Mouse (Mus musculus) limb, embryonic 10.5 days (tissue): ENCODE results near the gene Nepro. TPM values are rescaled to one million over a fixed set of nuclear protein-coding genes. Genes with fewer than 3 reads are reported as not detected.
A peak's percentile ranks its signal among the peaks of the same experiment; 100 is the strongest.

Experiments
- DNase-seq: peaks from one replicate; pipeline ENCODE4 v3.0.0-alpha.2; 2017; ENCODE audit warnings: low spot score
- H3K27ac ChIP-seq: fragments of 300-500 bp; sonication (generic); 2 replicates; pipeline ENCODE4 v1.5.1; 2016; ENCODE audit warnings: mild to moderate bottlenecking
- H3K27me3 ChIP-seq: fragments of 300-500 bp; sonication (generic); 2 replicates; pipeline ENCODE4 v1.6.1; 2016; ENCODE audit warnings: low read depth, mild to moderate bottlenecking; ENCODE audit not compliant: poor library complexity, severe bottlenecking
- H3K36me3 ChIP-seq: fragments of 300-500 bp; sonication (generic); 2 replicates; pipeline ENCODE4 v1.6.1; 2016; ENCODE audit warnings: mild to moderate bottlenecking, moderate library complexity
- H3K4me1 ChIP-seq: fragments of 300-500 bp; sonication (generic); 2 replicates; pipeline ENCODE4 v1.6.1; 2016
- H3K4me3 ChIP-seq: fragments of 300-500 bp; sonication (generic); 2 replicates; pipeline ENCODE4 v1.5.1; 2016; ENCODE audit warnings: mild to moderate bottlenecking, moderate library complexity
- H3K9me3 ChIP-seq: fragments of 300-500 bp; sonication (generic); replicated peaks from 2 replicates; pipeline ENCODE4 v1.6.1; 2016; ENCODE audit warnings: mild to moderate bottlenecking
- WGBS: fragments of 180-500 bp; shearing (Covaris S2); methylation state at CpG from one replicate; pipeline ENCODE4 v1.1.7; 2016; 5-methylcytosine and 5-hydroxymethylcytosine counted together
- polyA plus RNA-seq: library from polyadenylated mRNA; unstranded; fragments of >200 nt; fragmentation: Nextera tagmentation; extraction: Ambion mirVana; gene quantifications from 2 replicates; pipeline ENCODE4 v1.2.1, GENCODE M21; 2016

The Nepro gene
- polyA plus RNA-seq, 1 experiment from 2014 or later = 14.0 TPM

- H3K4me1 ChIP-seq = peaks cover 58% of the 10 kb centered on the region
- no peaks in the 10 kb centered on the region for H3K9me3 ChIP-seq
- H3K36me3 ChIP-seq = no peaks in the 10 kb centered on the region
- no peak for DNase-seq
- peak overlapping the region; percentile 62 for H3K27ac ChIP-seq
- H3K4me3 ChIP-seq = no peak overlapping the region
- 68% methylated on average over 17 of the region's 17 CpGs for WGBS
- H3K27me3 ChIP-seq = no peaks in the 10 kb centered on the region
Observed at GRCm38 (mm10) chr16:44691561-44692141, 32.5 kb upstream of the Nepro start.

- Histone ChIP-seq H3K27ac (no peak overlapping the region), H3K4me3 (no peak overlapping the region), H3K4me1 (peaks cover 49% of the 10 kb centered on the region), H3K36me3 (no peaks in the 10 kb centered on the region), H3K27me3 (no peaks in the 10 kb centered on the region), H3K9me3 (no peaks in the 10 kb centered on the region)
- no peak for DNase-seq
- 92% methylated on average over 1 of the region's 1 CpGs for whole genome bisulfite sequencing
Observed at GRCm38 (mm10) chr16:44692541-44692940, 31.6 kb upstream of the Nepro start.

GRCm38 (mm10) chr16:44693695-44694094, 30.4 kb upstream of the Nepro start:
- H3K27me3 ChIP-seq = no peaks in the 10 kb centered on the region
- no peak overlapping the region for H3K4me3 ChIP-seq
- H3K27ac ChIP-seq = no peak overlapping the region
- H3K4me1 ChIP-seq = peaks cover 37% of the 10 kb centered on the region
- H3K36me3 ChIP-seq = no peaks in the 10 kb centered on the region
- no peaks in the 10 kb centered on the region for H3K9me3 ChIP-seq
- 70% methylated on average over 6 of the region's 6 CpGs for whole genome bisulfite sequencing
- DNase-seq = no peak

- peak overlapping the region; percentile 76 for H3K27ac ChIP-seq
- H3K4me3 ChIP-seq = no peak overlapping the region
- H3K27me3 ChIP-seq = no peaks in the 10 kb centered on the region
- no peaks in the 10 kb centered on the region for H3K36me3 ChIP-seq
- no peaks in the 10 kb centered on the region for H3K9me3 ChIP-seq
- WGBS = 85% methylated on average over 8 of the region's 8 CpGs
- peaks cover 27% of the 10 kb centered on the region for H3K4me1 ChIP-seq
- no peak for DNase-seq
Observed at GRCm38 (mm10) chr16:44695214-44695858, 28.8 kb upstream of the Nepro start.

GRCm38 (mm10) chr16:44695859-44696620, 28.1 kb upstream of the Nepro start:
- Histone ChIP-seq H3K27ac (peak overlapping the region; percentile 76), H3K4me3 (no peak overlapping the region), H3K9me3 (no peaks in the 10 kb centered on the region), H3K4me1 (peaks cover 27% of the 10 kb centered on the region), H3K27me3 (no peaks in the 10 kb centered on the region), H3K36me3 (no peaks in the 10 kb centered on the region)
- WGBS = 29% methylated on average over 12 of the region's 12 CpGs
- no peak for DNase-seq

- no peaks in the 10 kb centered on the region for H3K27me3 ChIP-seq
- peaks cover 22% of the 10 kb centered on the region for H3K4me1 ChIP-seq
- H3K27ac ChIP-seq = no peak overlapping the region
- no peaks in the 10 kb centered on the region for H3K9me3 ChIP-seq
- WGBS = 94% methylated on average over 5 of the region's 5 CpGs
- DNase-seq = no peak
- no peaks in the 10 kb centered on the region for H3K36me3 ChIP-seq
- no peak overlapping the region for H3K4me3 ChIP-seq
Observed at GRCm38 (mm10) chr16:44697473-44698205, 26.5 kb upstream of the Nepro start.

GRCm38 (mm10) chr16:44701155-44701554, 22.9 kb upstream of the Nepro start:
- no peak overlapping the region for H3K4me3 ChIP-seq
- no peak for DNase-seq
- H3K36me3 ChIP-seq = no peaks in the 10 kb centered on the region
- no peaks in the 10 kb centered on the region for H3K9me3 ChIP-seq
- H3K27ac ChIP-seq = no peak overlapping the region
- 91% methylated on average over 3 of the region's 3 CpGs for WGBS
- no peaks in the 10 kb centered on the region for H3K27me3 ChIP-seq
- H3K4me1 ChIP-seq = peaks cover 12% of the 10 kb centered on the region

- 88% methylated on average over 5 of the region's 5 CpGs for WGBS
Observed at GRCm38 (mm10) chr16:44702272-44702671, 21.8 kb upstream of the Nepro start.

GRCm38 (mm10) chr16:44703458-44703857, 20.6 kb upstream of the Nepro start:
- no peaks in the 10 kb centered on the region for H3K27me3 ChIP-seq
- no peaks in the 10 kb centered on the region for H3K36me3 ChIP-seq
- H3K9me3 ChIP-seq = no peaks in the 10 kb centered on the region
- WGBS = 72% methylated on average over 4 of the region's 4 CpGs
- H3K4me1 ChIP-seq = peaks cover 8% of the 10 kb centered on the region; the same call in 1 of the 2 replicates
- H3K27ac ChIP-seq = peak overlapping the region; percentile 59; the same call in 1 of the 2 replicates
- H3K4me3 ChIP-seq = no peak overlapping the region
- no peak for DNase-seq

More at GRCm38 (mm10) chr16:44702272-44702671, 21.8 kb upstream of the Nepro start:
- no peak for DNase-seq
- Histone ChIP-seq H3K9me3 (no peaks in the 10 kb centered on the region), H3K27ac (no peak overlapping the region), H3K27me3 (no peaks in the 10 kb centered on the region), H3K4me3 (no peak overlapping the region), H3K36me3 (no peaks in the 10 kb centered on the region), H3K4me1 (peaks cover 8% of the 10 kb centered on the region; the same call in 1 of the 2 replicates)

- H3K27ac ChIP-seq = peak overlapping the region; percentile 72
- no peak overlapping the region for H3K4me3 ChIP-seq
- H3K27me3 ChIP-seq = no peaks in the 10 kb centered on the region
- WGBS = 46% methylated on average over 10 of the region's 10 CpGs
- H3K9me3 ChIP-seq = no peaks in the 10 kb centered on the region
- peaks cover 7% of the 10 kb centered on the region; the same call in 1 of the 2 replicates for H3K4me1 ChIP-seq
- DNase-seq = no peak
- H3K36me3 ChIP-seq = peaks cover 15% of the 10 kb centered on the region
Observed at GRCm38 (mm10) chr16:44716305-44717140, 7.6 kb upstream of the Nepro start.

- 79% methylated on average over 2 of the region's 2 CpGs for WGBS
- no peak overlapping the region for H3K27ac ChIP-seq
Observed at GRCm38 (mm10) chr16:44717141-44717634, 6.9 kb upstream of the Nepro start.

GRCm38 (mm10) chr16:44717838-44718237, 6.3 kb upstream of the Nepro start:
- Histone ChIP-seq H3K27me3 (no peaks in the 10 kb centered on the region), H3K36me3 (peaks cover 15% of the 10 kb centered on the region), H3K27ac (no peak overlapping the region), H3K4me3 (no peak overlapping the region), H3K4me1 (peaks cover 8% of the 10 kb centered on the region; the same call in 1 of the 2 replicates), H3K9me3 (no peaks in the 10 kb centered on the region)
- 78% methylated on average over 2 of the region's 2 CpGs for WGBS
- no peak for DNase-seq

More at GRCm38 (mm10) chr16:44717141-44717634, 6.9 kb upstream of the Nepro start:
- DNase-seq = no peak
- Histone ChIP-seq H3K4me1 (peaks cover 7% of the 10 kb centered on the region; the same call in 1 of the 2 replicates), H3K36me3 (peaks cover 15% of the 10 kb centered on the region), H3K4me3 (no peak overlapping the region), H3K9me3 (no peaks in the 10 kb centered on the region), H3K27me3 (no peaks in the 10 kb centered on the region)
